Mouse (Mus musculus): Measurements from ENCODE around the gene Ccdc194. TPM values are rescaled to one million over a fixed set of nuclear protein-coding genes. Genes with fewer than 3 reads are reported as not detected.
A peak's percentile ranks its signal among the peaks of the same experiment; 100 is the strongest.

Ccdc194 gene
- polyA plus RNA-seq, 1 experiment from 2014 or later: 0.27 TPM

DNA sequence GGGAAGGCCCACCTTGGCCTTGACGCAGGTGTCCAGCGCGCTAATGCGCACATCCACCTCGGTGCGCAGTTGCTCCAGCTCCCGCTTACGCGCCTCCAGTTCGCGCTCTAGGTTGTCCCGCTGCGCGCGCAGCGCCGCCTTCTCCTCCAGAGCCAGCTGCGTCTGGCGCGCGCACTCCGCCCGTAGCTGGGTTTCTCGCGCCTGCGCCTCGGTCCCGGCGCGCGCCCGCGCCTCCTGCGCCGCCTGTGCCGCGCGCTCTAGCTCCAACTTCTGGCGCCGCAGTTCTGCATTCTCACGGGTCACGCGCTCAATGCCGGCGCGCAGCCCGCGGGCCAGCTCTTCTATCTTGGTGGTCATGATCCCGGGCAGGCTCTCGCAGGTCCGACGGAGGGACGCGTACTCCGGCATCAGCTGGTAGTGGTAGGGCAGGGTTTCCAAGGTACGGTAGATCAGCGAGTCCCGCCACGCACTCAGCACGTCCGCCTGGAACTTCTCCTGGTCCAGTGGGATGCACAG, 17.9 kb downstream of the Ccdc194 start:
- H3K27ac ChIP-seq (ENCODE audit: low read depth, low read length): no peak overlapping the region
- peaks cover 11% of the 10 kb centered on the region; the same call in 1 of the 2 replicates for H3K4me1 ChIP-seq (ENCODE audit: control insufficient read depth, insufficient read depth, low read length)
- H3K9ac ChIP-seq (ENCODE audit: low read depth, low read length): peak overlapping the region; percentile 47
- peaks cover 29% of the 10 kb centered on the region for H3K27me3 ChIP-seq (ENCODE audit: control insufficient read depth, insufficient read depth, low read length)
- no peaks in the 10 kb centered on the region for H3K9me3 ChIP-seq (ENCODE audit: control insufficient read depth, low read length)
- peak; percentile 71 for ATAC-seq (ENCODE audit: low FRiP score, low TSS enrichment)
- WGBS: under 1% methylated on average over 61 of the region's 61 CpGs
- no peaks in the 10 kb centered on the region for H3K36me3 ChIP-seq (ENCODE audit: control insufficient read depth, insufficient read depth, low read length)
- H3K4me3 ChIP-seq (ENCODE audit: low read length): peak overlapping the region; percentile 47
- peak overlapping the region; percentile 80 for H3K4me2 ChIP-seq (replicated peaks; ENCODE audit: low read depth, low read length)

DNA sequence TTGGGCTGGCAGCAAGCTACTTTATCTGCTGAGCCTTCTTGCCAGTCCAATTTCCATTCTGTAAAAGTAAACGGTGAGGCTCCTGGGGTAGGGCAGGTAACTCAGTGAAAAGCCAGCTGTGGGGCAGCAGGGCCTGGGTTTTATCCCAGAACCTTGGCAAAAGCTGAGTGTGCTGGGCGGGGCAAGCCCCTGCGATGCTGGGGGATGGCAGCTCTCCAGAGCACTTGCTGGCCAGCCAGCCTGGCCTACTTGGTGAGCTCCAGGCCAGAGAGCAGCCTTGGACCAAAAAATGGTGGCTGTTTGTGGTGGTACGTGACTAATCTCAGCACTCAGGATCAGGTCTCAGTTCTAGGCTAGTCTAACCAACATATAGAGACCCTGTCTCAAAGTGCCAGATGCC, 19.5 kb downstream of the Ccdc194 start:
- H3K4me2 ChIP-seq (replicated peaks; ENCODE audit: low read depth, low read length): no peak overlapping the region
- H3K4me3 ChIP-seq (ENCODE audit: low read length): no peak overlapping the region
- H3K27me3 ChIP-seq (ENCODE audit: control insufficient read depth, insufficient read depth, low read length): peaks cover 29% of the 10 kb centered on the region
- H3K9me3 ChIP-seq (ENCODE audit: control insufficient read depth, low read length): no peaks in the 10 kb centered on the region
- no peak overlapping the region for H3K9ac ChIP-seq (ENCODE audit: low read depth, low read length)
- no peaks in the 10 kb centered on the region for H3K36me3 ChIP-seq (ENCODE audit: control insufficient read depth, insufficient read depth, low read length)
- ATAC-seq (ENCODE audit: low FRiP score, low TSS enrichment): no peak
- H3K27ac ChIP-seq (ENCODE audit: low read depth, low read length): no peak overlapping the region
- WGBS: 90% methylated on average over 4 of the region's 4 CpGs
- H3K4me1 ChIP-seq (ENCODE audit: control insufficient read depth, insufficient read depth, low read length): peaks cover 11% of the 10 kb centered on the region; the same call in 1 of the 2 replicates

DNA sequence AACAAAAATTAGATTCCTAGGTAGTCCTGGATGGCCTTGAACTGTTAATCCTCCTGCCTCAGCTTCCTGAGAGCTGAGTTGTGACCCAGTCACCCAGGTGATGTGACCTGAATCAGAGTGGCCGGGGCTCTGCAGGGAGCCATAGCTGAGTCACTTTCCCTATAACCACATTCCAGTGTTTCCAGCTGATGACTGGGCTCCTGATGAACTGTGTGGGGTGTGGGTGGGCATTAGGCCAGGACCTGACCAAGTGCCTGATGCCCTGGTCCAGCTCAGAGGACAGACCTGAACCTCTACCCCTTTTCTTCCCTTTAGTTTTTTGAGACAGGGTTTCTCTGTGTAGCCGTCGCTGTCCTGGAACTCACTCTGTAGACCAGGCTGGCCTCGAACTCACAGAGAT, 20.2 kb downstream of the Ccdc194 start:
- H3K27me3 ChIP-seq (ENCODE audit: control insufficient read depth, insufficient read depth, low read length): peaks cover 29% of the 10 kb centered on the region
- H3K9me3 ChIP-seq (ENCODE audit: control insufficient read depth, low read length): no peaks in the 10 kb centered on the region
- no peak overlapping the region for H3K4me3 ChIP-seq (ENCODE audit: low read length)
- H3K36me3 ChIP-seq (ENCODE audit: control insufficient read depth, insufficient read depth, low read length): no peaks in the 10 kb centered on the region
- H3K4me2 ChIP-seq (replicated peaks; ENCODE audit: low read depth, low read length): no peak overlapping the region
- H3K9ac ChIP-seq (ENCODE audit: low read depth, low read length): no peak overlapping the region
- H3K27ac ChIP-seq (ENCODE audit: low read depth, low read length): no peak overlapping the region
- 87% methylated on average over 4 of the region's 4 CpGs for WGBS
- no peak for ATAC-seq (ENCODE audit: low FRiP score, low TSS enrichment)
- peaks cover 11% of the 10 kb centered on the region; the same call in 1 of the 2 replicates for H3K4me1 ChIP-seq (ENCODE audit: control insufficient read depth, insufficient read depth, low read length)

DNA sequence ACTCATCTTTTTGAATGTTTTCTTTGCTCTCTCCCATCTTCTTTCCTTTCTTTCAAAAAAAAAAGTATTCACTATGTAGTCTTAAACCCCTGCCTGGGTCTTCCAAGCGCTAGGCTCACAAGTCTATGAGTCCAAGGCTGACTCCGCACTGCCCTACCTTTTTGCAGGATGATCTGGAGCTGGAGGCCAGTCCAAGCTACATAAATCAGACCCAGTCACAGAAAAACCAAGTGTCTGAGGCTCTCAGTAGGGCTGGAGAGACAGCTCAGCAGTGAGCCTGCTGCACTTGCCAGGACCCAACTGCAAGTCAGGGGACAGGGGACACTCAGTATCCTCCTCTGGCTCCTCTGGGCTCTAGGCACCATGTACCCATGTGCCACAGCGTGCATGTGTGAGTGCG, 21.2 kb downstream of the Ccdc194 start:
- no peak for ATAC-seq (ENCODE audit: low FRiP score, low TSS enrichment)
- Histone ChIP-seq H3K4me2 (replicated peaks; ENCODE audit: low read depth, low read length) (no peak overlapping the region), H3K27ac (ENCODE audit: low read depth, low read length) (no peak overlapping the region), H3K36me3 (ENCODE audit: control insufficient read depth, insufficient read depth, low read length) (no peaks in the 10 kb centered on the region), H3K27me3 (ENCODE audit: control insufficient read depth, insufficient read depth, low read length) (peaks cover 29% of the 10 kb centered on the region), H3K9me3 (ENCODE audit: control insufficient read depth, low read length) (no peaks in the 10 kb centered on the region), H3K4me1 (ENCODE audit: control insufficient read depth, insufficient read depth, low read length) (peaks cover 12% of the 10 kb centered on the region), H3K4me3 (ENCODE audit: low read length) (no peak overlapping the region), H3K9ac (ENCODE audit: low read depth, low read length) (no peak overlapping the region)
- WGBS: 75% methylated on average over 4 of the region's 4 CpGs

DNA sequence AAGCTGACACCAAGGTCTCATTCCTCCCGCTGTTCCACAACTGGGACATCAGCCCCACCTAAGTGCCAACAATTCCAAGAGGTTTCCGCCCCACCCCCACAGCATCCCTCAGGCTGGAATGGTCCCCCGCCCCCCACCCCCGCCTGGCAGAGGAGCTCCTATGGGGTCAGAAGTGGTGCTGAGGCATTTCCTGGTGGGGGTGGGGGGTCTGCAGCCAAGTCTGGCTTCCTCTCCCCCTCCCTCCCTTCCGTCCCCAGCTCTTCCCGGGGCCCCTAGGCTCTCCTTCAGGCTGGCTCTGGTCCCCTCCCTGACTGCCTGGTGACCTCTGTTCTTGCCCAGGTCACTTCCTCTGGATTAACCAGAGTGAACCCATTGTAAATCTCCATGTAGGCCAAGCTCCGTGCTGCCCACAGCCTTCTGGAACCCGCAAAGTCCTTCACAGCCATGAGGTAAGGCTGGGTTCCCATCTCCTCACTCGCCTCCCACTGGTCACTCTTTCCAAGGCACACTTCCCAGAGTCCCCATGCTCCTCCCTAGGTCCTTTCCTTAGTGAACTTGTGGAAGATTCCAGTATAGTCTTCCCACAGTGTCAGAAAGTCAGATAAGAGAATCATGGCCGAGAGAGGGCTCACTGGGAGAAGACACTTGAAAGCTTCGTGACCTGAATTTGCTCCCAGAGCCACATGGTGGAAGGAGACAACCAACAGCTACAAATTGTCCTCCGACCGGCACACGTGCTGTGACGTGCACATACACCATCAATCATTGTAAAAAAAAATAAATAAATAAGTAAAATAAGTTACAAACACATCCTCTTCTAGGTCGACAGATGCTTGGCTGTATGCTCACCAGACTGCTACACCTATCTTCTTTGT, 26.5 kb downstream of the Ccdc194 start:
- 17% methylated on average over 16 of the region's 16 CpGs for WGBS
- Histone ChIP-seq H3K9me3 (ENCODE audit: control insufficient read depth, low read length) (no peaks in the 10 kb centered on the region), H3K4me3 (ENCODE audit: low read length) (no peak overlapping the region), H3K27me3 (ENCODE audit: control insufficient read depth, insufficient read depth, low read length) (no peaks in the 10 kb centered on the region), H3K4me2 (replicated peaks; ENCODE audit: low read depth, low read length) (no peak overlapping the region), H3K27ac (ENCODE audit: low read depth, low read length) (peak overlapping the region; percentile 84), H3K36me3 (ENCODE audit: control insufficient read depth, insufficient read depth, low read length) (peaks cover 5% of the 10 kb centered on the region; the same call in 1 of the 2 replicates), H3K9ac (ENCODE audit: low read depth, low read length) (no peak overlapping the region), H3K4me1 (ENCODE audit: control insufficient read depth, insufficient read depth, low read length) (peaks cover 44% of the 10 kb centered on the region)
- ATAC-seq (ENCODE audit: low FRiP score, low TSS enrichment): peak; percentile 14; the same call in 1 of the 2 replicates

DNA sequence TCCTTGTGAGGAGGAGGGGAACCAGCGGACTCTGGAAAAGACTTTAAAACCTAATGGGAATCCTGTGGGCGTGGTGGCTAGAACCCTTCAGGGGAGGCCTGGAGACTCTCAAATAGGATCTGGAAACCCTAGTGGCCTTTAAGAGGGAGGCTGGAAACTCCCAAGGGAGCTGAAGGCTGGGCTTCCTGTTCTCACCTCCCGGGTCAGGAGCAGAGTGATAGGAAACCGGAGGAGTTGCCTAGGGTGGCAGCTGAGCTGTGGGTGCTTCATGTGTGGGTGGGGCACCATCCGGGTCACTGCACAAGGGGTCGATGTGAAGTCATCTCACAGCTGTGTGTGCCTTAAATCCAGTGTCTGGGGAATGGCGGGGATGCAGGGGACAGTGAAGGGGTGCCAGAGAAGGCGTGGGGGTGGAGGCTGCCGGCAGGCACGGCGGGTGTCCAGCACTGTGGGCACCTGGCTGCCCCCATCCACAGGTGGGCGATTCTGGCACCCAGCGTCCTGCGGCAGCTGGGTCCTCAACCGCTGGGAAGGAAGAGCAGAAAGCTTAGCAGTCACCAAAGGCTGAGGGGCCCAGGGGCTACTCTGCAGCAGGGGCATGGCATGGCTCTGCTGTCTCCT, 27.5 kb downstream of the Ccdc194 start:
- Histone ChIP-seq H3K9ac (ENCODE audit: low read depth, low read length) (no peak overlapping the region), H3K9me3 (ENCODE audit: control insufficient read depth, low read length) (no peaks in the 10 kb centered on the region), H3K4me2 (replicated peaks; ENCODE audit: low read depth, low read length) (no peak overlapping the region), H3K4me1 (ENCODE audit: control insufficient read depth, insufficient read depth, low read length) (peaks cover 44% of the 10 kb centered on the region), H3K36me3 (ENCODE audit: control insufficient read depth, insufficient read depth, low read length) (peaks cover 10% of the 10 kb centered on the region; the same call in 1 of the 2 replicates), H3K27me3 (ENCODE audit: control insufficient read depth, insufficient read depth, low read length) (no peaks in the 10 kb centered on the region), H3K4me3 (ENCODE audit: low read length) (no peak overlapping the region), H3K27ac (ENCODE audit: low read depth, low read length) (peak overlapping the region; percentile 84)
- 8% methylated on average over 15 of the region's 15 CpGs for WGBS
- ATAC-seq (ENCODE audit: low FRiP score, low TSS enrichment): peak; percentile 50

DNA sequence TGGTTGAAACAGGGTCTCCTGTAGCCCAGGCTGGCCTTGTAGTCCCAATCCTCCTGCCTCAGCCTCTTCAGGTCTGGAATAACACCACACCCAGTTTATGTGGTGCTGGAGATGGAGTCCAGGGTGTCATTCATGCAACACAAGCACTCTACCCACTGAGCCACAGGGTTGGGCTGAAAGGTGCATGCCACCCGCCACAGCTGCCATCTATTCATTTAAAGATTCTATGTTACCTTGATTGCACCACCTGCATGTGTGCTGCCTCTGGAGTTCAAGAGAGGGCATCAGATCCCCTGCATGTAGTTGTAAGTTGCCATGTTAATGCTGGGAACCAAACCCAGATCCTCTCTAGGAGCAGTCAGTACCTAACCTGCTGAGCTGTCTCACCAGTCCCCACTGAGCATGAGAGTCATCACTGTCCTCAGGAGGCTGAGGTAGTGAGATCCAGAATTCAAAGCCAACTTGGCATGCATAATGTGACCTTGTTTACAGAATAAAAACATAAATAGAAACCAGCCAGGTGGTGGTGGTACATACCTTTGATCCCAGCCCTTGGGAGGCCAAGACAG, 28.4 kb downstream of the Ccdc194 start:
- ATAC-seq (ENCODE audit: low FRiP score, low TSS enrichment): no peak

DNA sequence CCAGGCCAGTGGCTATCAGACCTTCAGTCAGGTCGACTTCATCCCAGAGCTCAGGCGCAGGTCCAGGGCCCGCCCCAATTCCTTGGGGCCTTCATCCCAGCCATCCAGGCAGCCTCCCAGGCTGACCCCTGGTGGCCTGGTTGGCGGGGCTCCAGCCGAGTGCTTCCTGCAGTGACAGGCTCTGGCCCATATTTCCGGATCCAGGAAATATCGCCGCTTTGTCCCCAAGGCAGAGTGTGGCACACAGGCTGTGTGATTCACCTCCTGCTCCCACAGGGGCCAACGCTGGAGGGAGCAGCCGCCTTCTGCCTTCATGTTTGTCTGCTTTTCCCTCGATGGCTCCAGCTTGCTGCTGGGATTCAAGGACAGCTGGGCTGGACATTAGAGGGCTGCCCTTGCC, 29.0 kb downstream of the Ccdc194 start:
- Histone ChIP-seq H3K27me3 (ENCODE audit: control insufficient read depth, insufficient read depth, low read length) (no peaks in the 10 kb centered on the region), H3K4me1 (ENCODE audit: control insufficient read depth, insufficient read depth, low read length) (peaks cover 44% of the 10 kb centered on the region), H3K9ac (ENCODE audit: low read depth, low read length) (peak overlapping the region; percentile 28), H3K9me3 (ENCODE audit: control insufficient read depth, low read length) (no peaks in the 10 kb centered on the region), H3K4me3 (ENCODE audit: low read length) (no peak overlapping the region), H3K4me2 (replicated peaks; ENCODE audit: low read depth, low read length) (no peak overlapping the region), H3K27ac (ENCODE audit: low read depth, low read length) (peak overlapping the region; percentile 84), H3K36me3 (ENCODE audit: control insufficient read depth, insufficient read depth, low read length) (peaks cover 23% of the 10 kb centered on the region)
- ATAC-seq (ENCODE audit: low FRiP score, low TSS enrichment): peak; percentile 51
- 13% methylated on average over 11 of the region's 11 CpGs for WGBS

More for the DNA sequence above, 28.4 kb downstream of the Ccdc194 start:
- Histone ChIP-seq H3K4me2 (replicated peaks; ENCODE audit: low read depth, low read length) (no peak overlapping the region), H3K9me3 (ENCODE audit: control insufficient read depth, low read length) (no peaks in the 10 kb centered on the region), H3K4me3 (ENCODE audit: low read length) (no peak overlapping the region), H3K9ac (ENCODE audit: low read depth, low read length) (peak overlapping the region; percentile 28; the same call in 1 of the 2 replicates), H3K4me1 (ENCODE audit: control insufficient read depth, insufficient read depth, low read length) (peaks cover 44% of the 10 kb centered on the region), H3K36me3 (ENCODE audit: control insufficient read depth, insufficient read depth, low read length) (peaks cover 19% of the 10 kb centered on the region), H3K27ac (ENCODE audit: low read depth, low read length) (peak overlapping the region; percentile 84), H3K27me3 (ENCODE audit: control insufficient read depth, insufficient read depth, low read length) (no peaks in the 10 kb centered on the region)
- WGBS: 96% methylated on average over 1 of the region's 1 CpGs
